Mouse (Mus musculus): Measurements from ENCODE around the gene Ppcdc. TPM values are rescaled to one million over a fixed set of nuclear protein-coding genes. Genes with fewer than 3 reads are reported as not detected.

Gene Ppcdc
- polyA plus RNA-seq, 1 experiment from 2014 or later: 25.0 TPM

GRCm38 (mm10) chr9:57425116-57425515 lies 14.8 kb downstream of the Ppcdc start:
- Histone ChIP-seq H3K9ac (no peak overlapping the region), H3K27me3 (replicated peaks) (no peaks in the 10 kb centered on the region), H3K27ac (0 out of 2 replicates have a peak overlapping the region, but pooled peaks have one; percentile 27), H3K4me1 (replicated peaks) (peaks cover 28% of the 10 kb centered on the region), H3K36me3 (no peaks in the 10 kb centered on the region), H3K9me3 (no peaks in the 10 kb centered on the region), H3K4me3 (replicated peaks) (no peak overlapping the region), H3K4me2 (replicated peaks) (no peak overlapping the region)
- ATAC-seq: no peak
- 72% methylated on average over 3 of the region's 3 CpGs for WGBS

DNA sequence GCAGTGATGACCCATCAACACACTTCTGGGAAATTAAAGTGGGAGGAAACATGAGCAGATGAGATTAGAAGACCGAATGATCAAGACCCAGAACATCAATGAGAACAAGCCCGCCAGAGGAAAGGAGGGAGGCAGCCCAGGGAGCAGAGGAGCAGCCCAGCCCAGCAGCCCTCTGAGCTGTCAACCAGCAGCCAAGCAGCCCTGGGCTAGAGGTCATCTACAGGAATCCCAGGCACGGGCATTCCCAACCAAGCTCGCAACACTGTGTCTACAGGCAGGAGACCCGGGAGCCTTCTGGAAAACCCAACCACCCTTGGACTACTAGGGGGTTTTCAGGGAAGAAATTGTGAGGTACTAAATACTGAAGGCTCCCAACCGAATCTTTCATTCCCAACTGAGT lies 15.9 kb downstream of the Ppcdc start:
- H3K4me2 ChIP-seq (replicated peaks): no peak overlapping the region
- no peak for ATAC-seq
- 63% methylated on average over 6 of the region's 6 CpGs for WGBS

DNA sequence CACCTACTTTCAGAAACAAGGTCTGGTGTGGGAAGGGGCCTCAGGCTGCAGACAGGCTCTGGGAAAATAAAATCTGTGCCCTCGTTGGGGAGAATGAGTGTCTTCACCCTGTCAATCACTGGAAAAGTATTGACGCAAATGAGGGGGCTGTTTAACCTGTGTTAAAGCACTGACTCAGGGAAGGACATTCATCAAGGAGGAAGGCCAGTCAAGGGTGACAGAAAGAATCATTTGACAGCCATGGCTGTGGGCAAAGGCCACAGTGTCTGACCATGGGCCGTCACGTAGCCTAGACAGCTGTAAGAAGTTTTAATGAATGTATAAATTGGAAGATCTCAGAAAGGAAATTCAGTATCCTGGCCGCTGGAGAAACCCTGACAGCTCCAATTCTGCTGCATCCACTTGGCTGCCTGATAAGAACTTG lies 18.2 kb downstream of the Ppcdc start:
- H3K4me1 ChIP-seq (replicated peaks): peaks cover 31% of the 10 kb centered on the region
- no peak overlapping the region for H3K4me3 ChIP-seq (replicated peaks)
- H3K9ac ChIP-seq: no peak overlapping the region
- no peak for ATAC-seq
- no peak overlapping the region for H3K4me2 ChIP-seq (replicated peaks)
- H3K36me3 ChIP-seq: no peaks in the 10 kb centered on the region
- WGBS: 39% methylated on average over 5 of the region's 5 CpGs
- H3K27me3 ChIP-seq (replicated peaks): no peaks in the 10 kb centered on the region
- H3K27ac ChIP-seq: peak overlapping the region; percentile 93
- H3K9me3 ChIP-seq: no peaks in the 10 kb centered on the region

More for the DNA sequence above, 15.9 kb downstream of the Ppcdc start:
- H3K4me1 ChIP-seq (replicated peaks): peaks cover 39% of the 10 kb centered on the region
- no peak overlapping the region for H3K9ac ChIP-seq
- no peak overlapping the region for H3K4me3 ChIP-seq (replicated peaks)
- no peaks in the 10 kb centered on the region for H3K9me3 ChIP-seq
- H3K27ac ChIP-seq: no peak overlapping the region
- no peaks in the 10 kb centered on the region for H3K36me3 ChIP-seq
- no peaks in the 10 kb centered on the region for H3K27me3 ChIP-seq (replicated peaks)

DNA sequence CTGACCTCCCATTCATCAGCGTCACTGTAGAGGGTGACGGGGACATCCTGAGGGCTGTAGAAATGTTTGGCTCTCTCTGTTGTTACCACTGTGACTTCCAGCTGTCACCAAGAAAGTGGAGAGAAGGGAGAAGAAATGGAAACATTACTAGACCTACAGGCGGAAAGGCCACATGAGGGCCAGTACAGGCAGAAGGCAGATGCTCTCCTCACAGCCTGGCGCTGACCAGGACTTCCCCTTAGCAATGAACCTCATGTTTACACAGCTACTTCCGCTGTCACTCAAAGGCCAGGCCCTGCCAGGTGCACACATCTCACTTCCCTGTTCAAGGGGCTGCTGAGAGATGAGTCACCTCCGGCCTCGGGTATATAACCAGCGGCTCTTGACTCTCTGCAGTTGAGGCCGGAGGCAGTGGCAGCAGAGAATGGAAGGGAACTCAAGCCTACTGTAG lies 18.8 kb downstream of the Ppcdc start:
- Histone ChIP-seq H3K4me1 (replicated peaks) (peaks cover 31% of the 10 kb centered on the region), H3K27ac (peak overlapping the region; percentile 93), H3K4me2 (replicated peaks) (peak overlapping the region; percentile 28; the same call in 1 of the 2 replicates), H3K36me3 (no peaks in the 10 kb centered on the region), H3K27me3 (replicated peaks) (no peaks in the 10 kb centered on the region), H3K9ac (no peak overlapping the region), H3K9me3 (no peaks in the 10 kb centered on the region), H3K4me3 (replicated peaks) (no peak overlapping the region)
- WGBS: 19% methylated on average over 9 of the region's 9 CpGs
- ATAC-seq: peak; percentile 88

- 22% methylated on average over 20 of the region's 20 CpGs for WGBS
- Histone ChIP-seq H3K9me3 (no peaks in the 10 kb centered on the region), H3K4me3 (replicated peaks) (no peak overlapping the region), H3K4me1 (replicated peaks) (peaks cover 31% of the 10 kb centered on the region), H3K9ac (0 out of 2 replicates have a peak overlapping the region, but pooled peaks have one; percentile 9), H3K27ac (peak overlapping the region; percentile 93), H3K4me2 (replicated peaks) (peak overlapping the region; percentile 28), H3K36me3 (no peaks in the 10 kb centered on the region), H3K27me3 (replicated peaks) (no peaks in the 10 kb centered on the region)
- ATAC-seq: peak; percentile 92
These were observed 19.4 kb downstream of the Ppcdc start for GRCm38 (mm10) chr9:57420321-57421120.

- Histone ChIP-seq H3K27ac (peak overlapping the region; percentile 93), H3K4me2 (replicated peaks) (peak overlapping the region; percentile 28; the same call in 1 of the 2 replicates), H3K9ac (0 out of 2 replicates have a peak overlapping the region, but pooled peaks have one; percentile 9), H3K4me3 (replicated peaks) (no peak overlapping the region), H3K36me3 (no peaks in the 10 kb centered on the region), H3K27me3 (replicated peaks) (no peaks in the 10 kb centered on the region), H3K9me3 (no peaks in the 10 kb centered on the region), H3K4me1 (replicated peaks) (peaks cover 29% of the 10 kb centered on the region)
- no peak for ATAC-seq
- 74% methylated on average over 16 of the region's 16 CpGs for WGBS
These were observed 20.2 kb downstream of the Ppcdc start for GRCm38 (mm10) chr9:57419521-57420267.

DNA sequence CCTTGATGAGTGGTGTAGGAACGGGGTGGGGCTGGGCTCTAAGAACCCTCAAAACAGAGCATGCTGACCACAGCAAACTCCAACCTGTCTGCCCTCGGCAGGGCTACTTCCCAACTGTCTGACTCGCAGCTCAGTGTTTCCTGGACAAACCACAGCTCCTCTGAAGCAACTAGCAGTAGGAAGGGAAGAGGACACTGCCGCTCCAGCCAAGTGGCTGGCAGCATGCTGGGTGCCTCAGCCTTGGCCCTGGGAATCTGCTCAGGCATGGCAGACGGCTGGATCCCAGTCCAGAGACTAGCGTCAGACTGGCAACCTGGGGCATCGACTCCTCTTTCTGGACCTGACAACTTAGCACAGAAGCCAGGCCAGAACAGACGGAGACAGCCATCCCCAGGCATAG lies 22.6 kb downstream of the Ppcdc start:
- H3K4me3 ChIP-seq (replicated peaks): no peak overlapping the region
- H3K9ac ChIP-seq: no peak overlapping the region
- no peaks in the 10 kb centered on the region for H3K27me3 ChIP-seq (replicated peaks)
- no peak for ATAC-seq
- peaks cover 29% of the 10 kb centered on the region for H3K4me1 ChIP-seq (replicated peaks)
- H3K36me3 ChIP-seq: no peaks in the 10 kb centered on the region
- H3K4me2 ChIP-seq (replicated peaks): no peak overlapping the region
- WGBS: 83% methylated on average over 8 of the region's 8 CpGs
- H3K9me3 ChIP-seq: no peaks in the 10 kb centered on the region
- no peak overlapping the region for H3K27ac ChIP-seq

- H3K4me1 ChIP-seq (replicated peaks): no peaks in the 10 kb centered on the region
- H3K9me3 ChIP-seq: no peaks in the 10 kb centered on the region
- no peak overlapping the region for H3K4me3 ChIP-seq (replicated peaks)
- no peak overlapping the region for H3K4me2 ChIP-seq (replicated peaks)
- no peaks in the 10 kb centered on the region for H3K36me3 ChIP-seq
- 89% methylated on average over 9 of the region's 9 CpGs for WGBS
- no peak for ATAC-seq
- H3K9ac ChIP-seq: no peak overlapping the region
- no peak overlapping the region for H3K27ac ChIP-seq
- H3K27me3 ChIP-seq (replicated peaks): no peaks in the 10 kb centered on the region
These were observed 32.6 kb downstream of the Ppcdc start for GRCm38 (mm10) chr9:57407120-57407905.

- Histone ChIP-seq H3K9ac (no peak overlapping the region), H3K4me3 (replicated peaks) (no peak overlapping the region), H3K36me3 (no peaks in the 10 kb centered on the region), H3K27me3 (replicated peaks) (no peaks in the 10 kb centered on the region), H3K9me3 (no peaks in the 10 kb centered on the region), H3K27ac (no peak overlapping the region), H3K4me1 (replicated peaks) (no peaks in the 10 kb centered on the region), H3K4me2 (replicated peaks) (no peak overlapping the region)
- no peak for ATAC-seq
- WGBS: 82% methylated on average over 5 of the region's 5 CpGs
These were observed 33.5 kb downstream of the Ppcdc start for GRCm38 (mm10) chr9:57406395-57406794.

DNA sequence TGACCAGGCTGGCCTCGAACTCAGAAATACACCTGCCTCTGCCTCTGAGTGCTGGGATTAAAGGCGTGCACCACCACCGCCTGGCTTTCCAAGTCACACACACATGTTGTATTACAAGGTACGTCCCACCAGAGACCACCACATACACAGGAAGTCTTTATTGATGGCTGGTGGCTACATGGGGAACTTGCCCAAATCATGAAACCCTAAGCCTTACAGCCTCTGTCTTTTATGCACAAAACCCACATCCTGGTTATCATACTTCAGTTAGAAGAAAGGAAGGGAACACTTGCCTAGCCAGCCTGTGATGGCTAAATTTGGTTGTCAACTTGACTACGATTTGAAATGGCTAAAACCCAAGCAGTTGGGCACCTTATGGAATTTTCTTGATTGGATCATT lies 35.9 kb downstream of the Ppcdc start:
- no peaks in the 10 kb centered on the region for H3K27me3 ChIP-seq (replicated peaks)
- WGBS: 91% methylated on average over 5 of the region's 5 CpGs
- H3K9ac ChIP-seq: no peak overlapping the region
- no peak overlapping the region for H3K27ac ChIP-seq
- no peak for ATAC-seq
- H3K4me3 ChIP-seq (replicated peaks): no peak overlapping the region
- H3K4me1 ChIP-seq (replicated peaks): no peaks in the 10 kb centered on the region
- H3K36me3 ChIP-seq: no peaks in the 10 kb centered on the region
- no peak overlapping the region for H3K4me2 ChIP-seq (replicated peaks)
- H3K9me3 ChIP-seq: no peaks in the 10 kb centered on the region

- H3K9ac ChIP-seq: no peak overlapping the region
- H3K27me3 ChIP-seq (replicated peaks): no peaks in the 10 kb centered on the region
- no peak overlapping the region for H3K4me3 ChIP-seq (replicated peaks)
- no peaks in the 10 kb centered on the region; the same call in 1 of the 2 replicates for H3K9me3 ChIP-seq
- H3K27ac ChIP-seq: no peak overlapping the region
- no peaks in the 10 kb centered on the region for H3K4me1 ChIP-seq (replicated peaks)
- H3K36me3 ChIP-seq: no peaks in the 10 kb centered on the region
- WGBS: 75% methylated on average over 15 of the region's 15 CpGs
- ATAC-seq: peak; percentile 90
- no peak overlapping the region for H3K4me2 ChIP-seq (replicated peaks)
These were observed 37.3 kb downstream of the Ppcdc start for GRCm38 (mm10) chr9:57402318-57403251.
